Mouse (Mus musculus) CD8-positive naive resting alpha-beta T cell, adult 2 months (primary cell): ENCODE measurements around the gene Lmntd2.

ENCODE experiments used
- DNase-seq, 2 experiments: peaks; one replicate each; pipeline ENCODE4 v3.0.0; 2022; ENCODE audit warnings: low read depth in 2 of 2, low spot score in 2 of 2

The Lmntd2 gene

DNA sequence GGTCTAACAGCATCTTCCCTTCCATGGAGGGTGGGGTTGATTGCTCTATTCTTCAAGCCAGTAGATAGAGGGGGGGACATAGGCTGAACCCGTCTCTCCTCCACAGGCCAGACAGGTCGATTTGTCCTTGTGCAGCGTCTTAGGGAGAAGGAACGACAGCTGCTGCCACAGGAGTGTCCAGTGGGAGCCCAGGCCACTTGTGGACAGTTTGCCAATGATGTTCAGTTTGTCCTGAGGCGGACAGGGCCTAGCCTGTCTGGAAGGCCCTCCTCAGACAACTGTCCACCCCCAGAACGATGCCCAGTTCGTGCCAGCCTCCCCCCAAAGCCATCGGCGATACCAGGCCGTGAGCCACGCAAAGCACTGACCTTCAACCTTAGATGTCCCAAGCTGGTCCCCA is 3.0 kb upstream of the Lmntd2 start:
- DNase-seq, result no peak

DNA sequence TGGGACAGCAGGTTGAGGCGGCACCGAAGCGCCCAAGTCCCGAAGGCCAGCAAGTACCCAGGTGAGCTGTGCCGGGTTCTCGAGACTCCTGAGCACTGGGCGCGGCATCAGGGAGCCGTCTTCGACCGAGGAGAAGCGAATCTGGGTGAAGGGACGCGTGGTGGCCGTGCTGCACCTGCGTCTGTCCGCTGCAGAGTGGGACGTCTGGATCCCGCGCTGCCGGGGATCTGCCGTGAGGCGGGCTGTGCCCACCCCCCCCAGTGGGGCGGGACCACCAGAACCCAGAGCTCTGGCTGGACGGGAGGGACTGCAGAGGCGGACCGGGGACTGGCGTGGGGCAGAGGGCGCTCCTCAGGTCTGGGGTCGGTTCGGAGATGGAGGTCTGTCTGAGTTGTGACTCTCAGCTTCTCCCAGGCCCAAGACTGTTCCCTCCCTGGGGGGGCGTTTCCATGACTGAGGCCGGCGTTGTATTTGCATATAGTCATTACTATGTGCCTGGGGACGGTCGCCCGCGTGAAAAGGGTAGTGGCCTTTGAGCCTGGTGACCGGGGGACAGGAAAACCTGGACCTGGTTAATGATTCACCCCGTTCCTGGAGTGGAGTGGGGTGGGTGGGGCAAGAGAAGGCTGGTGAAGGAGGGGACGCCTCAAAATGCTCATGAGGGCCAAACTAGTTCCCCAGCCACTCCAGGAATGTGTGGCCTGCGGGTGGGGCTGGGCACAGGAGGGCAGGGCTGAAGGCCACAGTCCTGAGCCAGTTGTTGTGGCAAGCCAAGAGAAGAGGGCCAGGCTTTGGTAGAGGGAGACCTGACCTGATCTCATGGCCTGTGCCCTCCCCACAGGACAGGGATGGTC is 2.2 kb upstream of the Lmntd2 start:
- DNase-seq, result no peak

GRCm38 (mm10) chr7:141215101-141215879 is 1.4 kb upstream of the Lmntd2 start, which contains the start of gene Rassf7:
Gene Rassf7, plus strand, starts transcription at chr7:141215860.
- peak; percentile 90 to 93 for DNase-seq

DNA sequence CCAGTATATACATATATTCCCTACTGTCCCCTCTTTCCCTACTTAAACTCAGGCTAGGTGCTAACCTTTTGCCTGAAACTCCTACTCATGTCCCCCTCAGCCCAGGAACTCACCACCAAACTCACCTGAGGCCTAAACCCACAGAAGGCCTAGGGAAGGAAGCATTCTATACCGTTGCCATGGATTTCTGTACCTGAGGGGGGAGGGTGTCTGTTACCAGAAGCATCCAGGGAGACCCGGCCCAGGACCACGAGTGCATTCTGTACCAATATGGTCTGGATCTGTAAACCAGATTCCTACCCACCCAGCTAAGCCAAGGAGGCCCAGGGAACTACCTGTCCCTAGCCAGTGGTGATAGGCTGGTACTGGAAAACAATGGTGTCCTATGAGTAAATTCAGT is 430 bp upstream of the Lmntd2 start:
- DNase-seq, result no peak

DNA sequence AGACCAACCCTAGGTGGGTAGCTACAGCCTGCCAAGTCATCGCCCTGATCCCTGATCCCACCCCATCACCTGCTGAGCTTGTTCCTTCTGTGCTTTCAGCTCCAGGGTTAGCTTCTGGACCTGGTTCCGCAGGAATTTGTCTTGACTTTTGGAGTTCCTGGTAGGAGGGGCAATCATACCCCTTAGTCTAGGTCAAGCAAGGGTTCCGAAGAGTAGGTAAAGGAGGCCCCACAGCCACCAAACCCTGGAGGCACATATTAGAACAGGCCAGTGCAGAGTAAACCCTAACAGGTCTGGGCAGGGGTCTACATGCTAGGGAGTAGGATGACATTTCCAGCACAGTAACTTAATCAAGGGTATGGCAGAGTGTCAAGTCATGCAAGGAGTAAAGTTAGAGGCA is 747 bp downstream of the Lmntd2 start:
- DNase-seq, result no peak

DNA sequence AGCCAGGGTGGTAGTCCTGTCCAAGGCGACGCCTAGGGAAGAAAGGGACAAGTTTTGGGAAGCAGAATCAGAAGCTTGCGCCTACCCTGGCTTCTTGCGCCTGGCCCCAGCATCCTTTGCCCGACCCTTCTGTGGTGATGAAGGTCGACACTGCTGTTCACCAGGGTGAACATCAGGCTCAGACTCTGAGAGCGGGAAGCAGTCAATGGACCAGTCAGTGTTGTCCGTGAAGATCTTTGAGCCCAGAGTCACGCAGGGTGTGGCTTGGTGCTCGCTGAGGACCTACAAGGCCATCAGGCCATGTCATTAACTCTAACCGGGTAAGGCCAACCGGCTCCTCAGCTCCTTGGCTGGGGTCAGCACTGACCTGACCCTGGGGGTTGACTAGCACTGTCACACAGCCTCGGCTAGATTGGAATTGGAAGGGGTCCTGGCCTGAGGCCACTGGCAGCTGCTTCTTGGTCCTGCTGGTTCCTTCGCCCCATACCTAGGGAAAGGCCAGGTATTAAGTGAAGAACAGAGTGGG is 3.2 kb downstream of the Lmntd2 start:
- no peak for DNase-seq

DNA sequence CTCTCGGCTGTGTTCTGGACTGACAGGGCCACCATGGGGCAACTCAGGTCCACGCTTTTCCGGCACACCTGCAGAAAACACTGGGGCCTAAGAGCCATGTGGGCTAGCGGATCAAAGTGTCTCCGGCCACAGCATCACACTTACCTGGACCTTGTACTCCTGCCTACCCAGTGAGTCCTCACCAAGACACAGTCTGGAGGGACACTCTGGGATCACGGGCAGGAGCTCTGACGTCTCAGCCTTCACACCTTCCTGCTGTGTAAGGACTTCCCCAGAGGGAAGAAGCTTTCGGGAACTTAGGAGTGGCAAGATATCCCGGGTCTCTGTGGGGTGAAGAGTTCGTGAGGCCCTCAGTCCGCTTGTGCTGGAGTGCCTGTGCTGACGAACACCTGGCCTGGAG is 3.7 kb downstream of the Lmntd2 start:
- DNase-seq, result no peak

GRCm38 (mm10) chr7:141209526-141209925 is 4.4 kb downstream of the Lmntd2 start:
- DNase-seq, result no peak

- no peak for DNase-seq
These were observed 7.5 kb downstream of the Lmntd2 start for GRCm38 (mm10) chr7:141206182-141206937.

DNA sequence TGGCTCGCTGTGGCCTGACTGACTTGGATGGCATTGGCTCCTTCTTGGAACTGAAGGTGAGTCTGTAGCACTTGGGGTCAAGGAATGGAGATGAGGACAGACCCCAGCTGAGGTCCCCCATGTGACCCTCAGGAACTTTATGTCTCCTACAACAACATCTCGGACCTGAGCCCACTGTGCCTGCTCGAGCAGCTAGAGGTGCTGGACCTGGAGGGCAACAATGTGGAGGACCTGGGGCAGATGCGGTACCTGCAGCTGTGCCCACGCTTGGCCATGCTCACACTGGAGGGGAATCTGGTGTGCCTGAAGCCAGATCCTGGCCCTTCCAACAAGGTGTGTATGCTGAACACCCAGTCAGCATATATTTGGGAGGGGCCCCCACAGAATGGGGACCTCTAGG is 8.4 kb downstream of the Lmntd2 start:
- DNase-seq, result no peak

DNA sequence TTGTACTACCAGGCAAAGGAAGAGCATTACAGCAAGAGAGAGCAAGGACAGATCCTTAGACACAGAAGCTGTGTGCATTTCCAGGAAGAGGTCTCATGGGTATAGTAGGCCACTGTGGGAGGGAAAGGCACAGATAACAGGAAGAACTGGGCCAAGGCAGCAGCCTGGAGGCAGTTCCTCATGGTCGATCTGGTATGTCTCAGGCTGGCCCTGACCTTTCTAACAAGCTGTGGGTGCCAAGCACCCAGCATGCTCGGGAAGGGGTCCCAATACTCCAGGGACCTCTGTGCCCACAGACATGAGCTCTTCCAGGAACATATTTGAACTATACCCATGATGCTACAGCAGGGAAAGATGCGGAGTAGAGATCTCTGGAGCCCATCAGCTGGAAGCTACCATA is 9.3 kb downstream of the Lmntd2 start:
- DNase-seq, result no peak

DNA sequence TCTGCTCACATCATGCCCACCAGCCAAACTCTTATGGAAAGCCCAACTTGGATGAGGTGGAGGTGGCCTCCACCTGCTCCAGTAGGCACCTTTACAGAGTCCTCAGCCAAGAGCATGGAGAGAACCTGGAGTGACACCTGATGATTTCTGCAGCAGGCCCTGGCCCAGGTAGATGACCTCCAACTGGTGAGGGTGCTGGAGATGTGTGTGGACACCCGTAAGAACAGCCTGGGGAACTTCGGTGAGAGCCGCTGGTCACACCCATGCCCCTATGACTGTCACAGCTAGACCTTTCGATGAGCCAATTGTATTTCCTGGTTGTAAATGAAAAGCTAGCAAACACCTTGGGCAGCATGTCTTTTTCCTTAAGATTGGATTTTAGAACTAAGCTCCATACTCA is 15.8 kb downstream of the Lmntd2 start:
- no peak for DNase-seq

DNA sequence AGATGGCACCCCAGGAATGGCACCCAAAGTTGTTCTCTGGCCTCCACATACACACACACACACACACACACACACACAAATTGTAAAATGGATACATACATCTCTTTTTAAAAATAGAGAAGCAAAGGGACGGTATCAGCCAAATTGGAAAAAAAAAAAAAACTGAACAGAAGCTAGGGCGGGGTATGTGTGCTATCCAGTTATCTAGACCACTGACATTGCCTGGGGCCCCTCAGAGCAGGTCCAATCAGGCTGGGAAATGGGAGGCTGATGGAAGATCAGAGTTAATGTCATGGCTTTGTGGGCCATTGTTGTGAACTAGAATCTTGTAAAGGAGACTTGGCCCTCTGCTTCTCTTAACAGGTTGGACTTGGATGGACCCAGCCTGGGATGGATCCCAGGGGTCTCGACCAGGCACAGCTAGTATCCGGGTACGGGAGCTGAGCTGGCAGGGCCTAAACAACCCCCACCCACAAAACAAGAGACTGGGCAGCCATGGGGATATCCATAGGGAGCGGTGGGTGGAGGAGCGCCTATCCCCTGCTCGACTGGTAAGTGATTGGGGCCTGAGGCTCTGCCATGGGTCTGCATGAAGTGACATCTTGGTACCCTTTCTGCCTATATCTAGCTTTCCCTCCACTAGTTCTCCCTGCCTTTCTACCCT is 17.1 kb downstream of the Lmntd2 start:
- no peak for DNase-seq

DNA sequence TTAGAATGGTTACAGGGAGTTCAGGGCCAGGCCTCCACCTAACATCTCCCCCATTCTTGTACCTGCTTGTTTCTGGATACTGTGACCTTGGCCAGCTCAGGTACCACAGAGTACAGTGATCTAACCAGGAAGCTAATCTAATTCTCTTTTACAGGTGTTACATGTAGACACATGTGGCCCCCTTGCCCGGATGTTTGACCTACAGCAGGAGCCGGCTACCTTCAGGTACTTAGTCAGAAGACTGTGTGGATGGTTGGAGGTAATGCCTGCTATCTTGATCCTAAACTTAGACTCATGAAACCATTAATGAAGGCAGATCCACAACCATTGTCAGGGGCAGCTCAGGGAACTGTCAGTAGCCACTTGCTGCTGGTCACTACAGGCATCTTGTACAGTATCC is 18.1 kb downstream of the Lmntd2 start:
- no peak for DNase-seq

DNA sequence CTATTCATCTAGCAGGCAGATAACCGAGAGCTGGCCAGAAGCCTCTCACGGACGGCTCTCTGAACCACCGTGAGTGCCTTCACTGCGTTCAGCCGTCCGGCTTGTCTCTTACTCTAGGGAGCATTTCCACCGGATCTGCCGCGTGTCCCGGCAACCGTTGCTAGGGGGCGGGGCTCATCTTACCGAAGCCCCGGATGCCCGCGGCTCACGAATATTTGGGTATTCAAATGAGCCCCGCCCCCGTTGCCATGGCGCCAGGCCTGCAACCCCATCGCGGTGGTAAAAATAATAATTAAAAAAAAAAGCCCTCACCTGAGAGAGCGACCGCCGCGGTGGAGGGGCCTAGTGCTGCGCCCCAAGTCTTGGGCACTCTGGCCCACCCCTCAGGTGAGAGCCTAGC is 19.1 kb downstream of the Lmntd2 start:
- DNase-seq, result peak; percentile 75 to 89

DNA sequence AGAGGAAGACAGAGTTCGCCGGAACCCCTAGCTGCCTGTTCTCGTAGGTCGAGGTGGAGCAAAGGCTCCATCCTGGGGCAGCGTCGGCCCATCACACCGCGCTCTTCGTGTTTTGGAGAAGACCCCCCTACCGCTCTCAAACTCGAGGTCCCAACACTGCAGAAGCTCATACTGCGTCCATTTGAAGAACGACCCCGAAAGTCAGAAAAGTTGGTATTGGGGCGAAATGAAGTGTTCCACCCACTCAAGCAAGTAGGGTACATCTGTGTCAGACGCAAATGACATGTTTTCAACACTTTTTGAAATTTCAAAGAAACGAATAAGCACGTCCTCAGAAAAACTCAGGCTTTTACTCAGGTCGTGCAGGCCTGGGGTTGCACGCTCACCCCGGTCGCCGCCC is 19.5 kb downstream of the Lmntd2 start:
- DNase-seq, result no peak

- DNase-seq, result peak; percentile 92 to 95
These were observed 19.9 kb downstream of the Lmntd2 start, which contains the start of the genes Hras and Lrrc56 for GRCm38 (mm10) chr7:141193948-141194347. Gene Hras, minus strand, starts transcription at chr7:141194005. Gene Lrrc56, plus strand, starts transcription at chr7:141194157.

DNA sequence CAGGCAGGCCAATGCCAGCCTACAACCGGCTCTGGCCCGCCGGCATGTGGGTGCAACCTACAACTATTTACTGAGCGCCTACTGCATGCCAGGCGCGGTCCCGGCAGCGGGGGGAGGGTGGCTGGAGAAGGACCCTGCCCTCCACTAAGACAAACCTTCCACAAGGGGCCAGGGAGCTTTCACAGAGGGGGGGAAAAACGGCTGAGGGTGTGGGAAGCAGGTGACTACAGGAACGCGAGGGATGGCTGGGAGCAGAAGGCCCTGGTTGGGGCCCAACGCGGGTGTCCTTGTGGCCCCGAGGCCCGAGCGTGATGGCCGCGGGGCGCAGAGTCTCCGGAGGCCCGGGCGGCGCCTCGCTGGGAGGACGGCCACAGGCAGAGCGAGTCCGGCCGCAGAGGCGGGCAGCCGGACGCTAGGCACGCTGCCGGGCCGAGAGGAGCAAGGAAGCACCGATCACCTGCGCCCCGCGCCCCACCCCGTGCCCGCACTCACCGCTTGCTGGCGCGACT is 20.5 kb downstream of the Lmntd2 start:
- no peak for DNase-seq

- DNase-seq, result no peak
These were observed 21.0 kb downstream of the Lmntd2 start for GRCm38 (mm10) chr7:141192776-141193347.
